Mouse (Mus musculus) MEL (cell line): ENCODE measurements around the gene Elmod3. TPM values are rescaled to one million over a fixed set of nuclear protein-coding genes. Genes with fewer than 3 reads are reported as not detected.

Experiments
- DNase-seq: peaks from one replicate; pipeline ENCODE4 v3.0.0; 2011; ENCODE audit warnings: low read depth, low spot score
- H3K27ac ChIP-seq: 2 replicates; pipeline ENCODE4 v1.5.1; 2012; ENCODE audit warnings: low read depth, mild to moderate bottlenecking, control low read depth, low read length, moderate library complexity; ENCODE audit not compliant: control insufficient read depth
- H3K27me3 ChIP-seq, 2 experiments: fragments of 150-350 bp in 1 of 2; sonication (generic) in 1 of 2; 2 replicates each; pipeline ENCODE4 v1.6.1; 2012; ENCODE audit warnings: low read length in 2 of 2, mild to moderate bottlenecking in 2 of 2, improper control_type of control experiment in 1 of 2, moderate library complexity in 1 of 2; ENCODE audit not compliant: insufficient read depth in 2 of 2, control insufficient read depth in 1 of 2
- H3K36me3 ChIP-seq, 2 experiments: 2 replicates each; pipeline ENCODE4 v1.6.1; 2012 to 2014; ENCODE audit warnings: low read length in 2 of 2, improper control_type of control experiment in 1 of 2, inconsistent platforms in 1 of 2, mild to moderate bottlenecking in 1 of 2; ENCODE audit not compliant: insufficient read depth in 2 of 2, control insufficient read depth in 1 of 2
- H3K4me1 ChIP-seq, 2 experiments: fragments of 150-350 bp in 1 of 2; sonication (generic) in 1 of 2; 2 replicates each; pipeline ENCODE4 v1.6.1; 2012; ENCODE audit warnings: low read length in 2 of 2, improper control_type of control experiment in 1 of 2, mild to moderate bottlenecking in 1 of 2; ENCODE audit not compliant: insufficient read depth in 2 of 2, control insufficient read depth in 1 of 2
- H3K4me3 ChIP-seq, 2 experiments: fragments of 150-350 bp in 1 of 2; sonication (generic) in 1 of 2; 2 replicates each; pipeline ENCODE4 v1.5.1; 2012; ENCODE audit warnings: low read depth in 2 of 2, low read length in 2 of 2, mild to moderate bottlenecking in 2 of 2, moderate library complexity in 2 of 2, control low read depth in 1 of 2, improper control_type of control experiment in 1 of 2; ENCODE audit not compliant: control insufficient read depth in 1 of 2, insufficient read depth in 1 of 2
- H3K79me2 ChIP-seq: 2 replicates; pipeline ENCODE4 v1.6.1; 2012; ENCODE audit warnings: mild to moderate bottlenecking, low read length, moderate library complexity; ENCODE audit not compliant: control insufficient read depth, poor library complexity, insufficient read depth
- H3K9ac ChIP-seq: 2 replicates; pipeline ENCODE4 v1.6.1; 2012; ENCODE audit warnings: low read depth, mild to moderate bottlenecking, control low read depth, low read length, moderate library complexity; ENCODE audit not compliant: control insufficient read depth, poor library complexity, severe bottlenecking
- H3K9me3 ChIP-seq: fragments of 150-350 bp; sonication (generic); replicated peaks from 2 replicates; pipeline ENCODE4 v1.6.1; 2012; ENCODE audit warnings: mild to moderate bottlenecking, low read length, improper control_type of control experiment, moderate library complexity; ENCODE audit not compliant: insufficient read depth
- BHLHE40 ChIP-seq: IDR thresholded peaks from 2 replicates; pipeline ENCODE4 v1.6.1; 2012; ENCODE audit warnings: low read depth, mild to moderate bottlenecking, inconsistent platforms, low read length, improper control_type of control experiment, borderline replicate concordance
- CHD1 ChIP-seq: IDR thresholded peaks from 2 replicates; pipeline ENCODE4 v1.6.1; 2012; ENCODE audit warnings: low read depth, mild to moderate bottlenecking, inconsistent platforms, low read length, improper control_type of control experiment
- CHD2 ChIP-seq: IDR thresholded peaks from 2 replicates; pipeline ENCODE4 v1.6.1; 2011; ENCODE audit warnings: low read length, improper control_type of control experiment
- ELF1 ChIP-seq: IDR thresholded peaks from 2 replicates; pipeline ENCODE4 v1.6.1; 2014; ENCODE audit warnings: low read depth, mild to moderate bottlenecking, inconsistent platforms, low read length, improper control_type of control experiment, moderate library complexity
- EP300 ChIP-seq, 2 experiments: IDR thresholded peaks; 2 replicates each; pipeline ENCODE4 v1.6.1; 2011; ENCODE audit warnings: improper control_type of control experiment in 2 of 2, low read length in 2 of 2, low read depth in 1 of 2, mild to moderate bottlenecking in 1 of 2
- GABPA ChIP-seq: IDR thresholded peaks from 2 replicates; pipeline ENCODE4 v1.6.1; 2012; ENCODE audit warnings: low read depth, mild to moderate bottlenecking, inconsistent platforms, low read length, improper control_type of control experiment, moderate library complexity
- GATA1 ChIP-seq: IDR thresholded peaks from 2 replicates; pipeline ENCODE4 v1.6.1; 2011; ENCODE audit warnings: low read depth, low read length, improper control_type of control experiment
- HCFC1 ChIP-seq: IDR thresholded peaks from 2 replicates; pipeline ENCODE4 v1.6.1; 2012; ENCODE audit warnings: low read depth, mild to moderate bottlenecking, inconsistent platforms, low read length, improper control_type of control experiment, moderate library complexity
- JUND ChIP-seq: IDR thresholded peaks from 2 replicates; pipeline ENCODE4 v1.6.1; 2011; ENCODE audit warnings: low read depth, mild to moderate bottlenecking, improper control_type of control experiment, low read length
- KAT2A ChIP-seq: conservative IDR thresholded peaks from 2 replicates; pipeline ENCODE4 v1.6.1; 2012; ENCODE audit warnings: low read depth, low read length, improper control_type of control experiment, inconsistent platforms
- MAX ChIP-seq: IDR thresholded peaks from 2 replicates; pipeline ENCODE4 v1.6.1; 2011; ENCODE audit warnings: low read length, improper control_type of control experiment
- MXI1 ChIP-seq: IDR thresholded peaks from 2 replicates; pipeline ENCODE4 v1.6.1; 2011; ENCODE audit warnings: mild to moderate bottlenecking, low read depth, low read length, improper control_type of control experiment
- NELFE ChIP-seq: IDR thresholded peaks from 2 replicates; pipeline ENCODE4 v1.6.1; 2011; ENCODE audit warnings: low read depth, low read length, improper control_type of control experiment
- NRF1 ChIP-seq: IDR thresholded peaks from 2 replicates; pipeline ENCODE4 v1.6.1; 2014; ENCODE audit warnings: low read depth, mild to moderate bottlenecking, inconsistent platforms, low read length, improper control_type of control experiment, moderate library complexity; ENCODE audit not compliant: poor library complexity, insufficient read depth, severe bottlenecking
- POLR2AphosphoS2 ChIP-seq: IDR thresholded peaks from 2 replicates; pipeline ENCODE4 v1.6.1; 2011; ENCODE audit warnings: low read length, improper control_type of control experiment
- POLR2AphosphoS5 ChIP-seq: IDR thresholded peaks from 2 replicates; pipeline ENCODE4 v1.6.1; 2012; ENCODE audit warnings: low read depth, borderline replicate concordance, mild to moderate bottlenecking, inconsistent platforms, low read length, moderate library complexity, mixed read lengths
- RAD21 ChIP-seq: IDR thresholded peaks from 2 replicates; pipeline ENCODE4 v1.6.1; 2011; ENCODE audit warnings: mild to moderate bottlenecking, low read depth, low read length, improper control_type of control experiment
- RCOR1 ChIP-seq: IDR thresholded peaks from 2 replicates; pipeline ENCODE4 v1.6.1; 2012; ENCODE audit warnings: low read depth, mild to moderate bottlenecking, inconsistent platforms, low read length, improper control_type of control experiment
- SMC3 ChIP-seq: IDR thresholded peaks from 2 replicates; pipeline ENCODE4 v1.6.1; 2011; ENCODE audit warnings: low read depth, low read length, improper control_type of control experiment
- TAL1 ChIP-seq: IDR thresholded peaks from 2 replicates; pipeline ENCODE4 v1.6.1; 2012; ENCODE audit warnings: mild to moderate bottlenecking, inconsistent platforms, low read length, moderate library complexity, mixed read lengths
- TBP ChIP-seq: IDR thresholded peaks from 2 replicates; pipeline ENCODE4 v1.8.0; 2011; ENCODE audit warnings: low read depth, low read length, improper control_type of control experiment
- USF1 ChIP-seq: IDR thresholded peaks from 2 replicates; pipeline ENCODE4 v1.6.1; 2014; ENCODE audit warnings: low read depth, mild to moderate bottlenecking, inconsistent platforms, low read length, improper control_type of control experiment, moderate library complexity
- USF2 ChIP-seq, 2 experiments: IDR thresholded peaks; 2 replicates each; pipeline ENCODE4 v1.6.1; 2011 to 2012; ENCODE audit warnings: improper control_type of control experiment in 2 of 2, low read length in 2 of 2, borderline replicate concordance in 1 of 2, inconsistent platforms in 1 of 2, low read depth in 1 of 2, mild to moderate bottlenecking in 1 of 2; ENCODE audit not compliant: insufficient read depth in 1 of 2
- ZNF384 ChIP-seq: IDR thresholded peaks from 2 replicates; pipeline ENCODE4 v1.6.1; 2012; ENCODE audit warnings: low read depth, mild to moderate bottlenecking, inconsistent platforms, low read length, improper control_type of control experiment
- polyA plus RNA-seq, 2 experiments: library from polyadenylated mRNA; stranded (reverse) in 1 of 2; unstranded in 1 of 2; fragments of >175 nt in 1 of 2; fragments of >200 nt in 1 of 2; gene quantifications; 2 replicates each; pipeline versions ENCODE4 v1.2.1 to v1.2.4; 2012; ENCODE audit warnings: low replicate concordance in 2 of 2, low read depth in 1 of 2; ENCODE audit not compliant: insufficient read length in 2 of 2, insufficient read depth in 1 of 2, missing spikeins in 1 of 2
- total RNA-seq: library from RNA; depleted of rRNA; stranded (reverse); fragments of 300-350 nt; gene quantifications from 2 replicates; pipeline ENCODE4 v1.2.3, GENCODE M21; 2012

Gene Elmod3
- total and polyA plus RNA-seq, 3 experiments: 4.2 to 14.1 TPM; not detected in 1

- Histone ChIP-seq H3K4me3 (no peak overlapping the region), H3K9me3 (no peaks in the 10 kb centered on the region), H3K27me3 (no peaks in the 10 kb centered on the region), H3K36me3 (no peaks in the 10 kb centered on the region), H3K9ac (no peak overlapping the region), H3K27ac (no peak overlapping the region), H3K79me2 (no peaks in the 10 kb centered on the region), H3K4me1 (no peaks in the 10 kb centered on the region)
- TF ChIP-seq ZNF384: no peak
- TF ChIP-seq KAT2A: no peak
- TF ChIP-seq POLR2AphosphoS5: no peak
- no peak for TF ChIP-seq NRF1
- TF ChIP-seq MXI1: no peak
- no peak for TF ChIP-seq GATA1
- no peak for TF ChIP-seq ELF1
- TF ChIP-seq JUND: no peak
- TF ChIP-seq TAL1: no peak
- TF ChIP-seq USF2 (IDR thresholded peaks at IDR 0.05; ENCODE audit: borderline replicate concordance in 1 of 2, insufficient read depth in 1 of 2, low read depth in 1 of 2, low read length in 2 of 2): no peak
- no peak for TF ChIP-seq POLR2AphosphoS2
- no peak for TF ChIP-seq SMC3
- no peak for TF ChIP-seq USF1
- TF ChIP-seq TBP: no peak
- TF ChIP-seq EP300 (IDR thresholded peaks at IDR 0.05; ENCODE audit: low read depth in 1 of 2, low read length in 2 of 2): no peak
- TF ChIP-seq RAD21: no peak
- TF ChIP-seq BHLHE40: no peak
- TF ChIP-seq RCOR1: no peak
- TF ChIP-seq CHD1: no peak
- TF ChIP-seq MAX: no peak
- DNase-seq: no peak
These were observed 14.1 kb downstream of the Elmod3 start for GRCm38 (mm10) chr6:72584154-72584553.

- no peak for DNase-seq
- H3K4me1 ChIP-seq: no peaks in the 10 kb centered on the region
- H3K27ac ChIP-seq: no peak overlapping the region
- H3K27me3 ChIP-seq: no peaks in the 10 kb centered on the region
- H3K9ac ChIP-seq: no peak overlapping the region
- no peak overlapping the region for H3K4me3 ChIP-seq
- no peaks in the 10 kb centered on the region for H3K9me3 ChIP-seq
- TF ChIP-seq HCFC1 (no peak), CHD2 (no peak), CHD1 (no peak), NELFE (no peak), GABPA (no peak)
- H3K79me2 ChIP-seq: no peaks in the 10 kb centered on the region
- H3K36me3 ChIP-seq: no peaks in the 10 kb centered on the region
These were observed 14.9 kb downstream of the Elmod3 start for GRCm38 (mm10) chr6:72583211-72583839.
